Mouse (Mus musculus) spleen, adult 2 months (tissue): ENCODE results near the gene Chd8.

ENCODE experiments used
- CTCF ChIP-seq: fragments of 200-500 bp; IDR thresholded peaks from 2 replicates; pipeline ENCODE4 v1.5.1; 2011; ENCODE audit warnings: mild to moderate bottlenecking, inconsistent platforms; ENCODE audit not compliant: insufficient read depth, insufficient read length, insufficient replicate concordance; ENCODE audit errors: extremely low read depth
- POLR2A ChIP-seq: fragments of 200-500 bp; IDR thresholded peaks from 2 replicates; pipeline ENCODE4 v1.6.1; 2011; ENCODE audit warnings: low read depth, low read length, inconsistent platforms

- TF ChIP-seq CTCF = no peak
- no peak for TF ChIP-seq POLR2A
Measured at GRCm38 (mm10) chr14:52283629-52284028, 26.0 kb upstream of the Chd8 start.
